Mouse (Mus musculus): ENCODE data around the gene Ranbp9. TPM values are rescaled to one million over a fixed set of nuclear protein-coding genes. Genes with fewer than 3 reads are reported as not detected.

Ranbp9 gene
- polyA plus RNA-seq, 1 experiment from 2014 or later = 9.4 TPM

DNA sequence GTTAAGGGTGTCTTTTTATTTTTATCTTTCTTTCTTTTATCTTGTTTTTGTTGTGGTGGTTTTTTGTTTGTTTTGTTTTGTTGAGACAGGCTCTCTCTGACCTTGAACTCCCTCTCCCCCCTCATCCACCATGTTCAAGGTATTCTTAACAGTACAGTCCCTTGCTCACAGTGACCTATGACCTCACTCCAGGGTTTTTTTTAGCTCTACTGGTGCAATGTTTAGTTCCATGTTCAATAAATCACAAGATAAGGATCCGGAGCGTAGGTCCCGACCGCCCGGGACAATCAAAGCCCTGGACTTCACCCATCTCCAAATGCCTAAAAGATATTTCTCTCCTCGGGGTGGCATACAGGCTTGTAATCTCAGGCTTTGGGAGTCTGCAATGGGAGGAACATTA is 111.0 kb downstream of the Ranbp9 start:
- 95% methylated on average over 6 of the region's 6 CpGs for WGBS
- H3K27me3 ChIP-seq (ENCODE audit: insufficient read depth, poor library complexity, severe bottlenecking) = no peaks in the 10 kb centered on the region
- H3K4me3 ChIP-seq = no peak overlapping the region
- H3K36me3 ChIP-seq = peaks cover 31% of the 10 kb centered on the region
- H3K27ac ChIP-seq = no peak overlapping the region
- DNase-seq (ENCODE audit: low spot score) = no peak
- H3K9me3 ChIP-seq = peaks cover 8% of the 10 kb centered on the region; the same call in 1 of the 2 replicates
- peaks cover 20% of the 10 kb centered on the region for H3K4me1 ChIP-seq (replicated peaks)

DNA sequence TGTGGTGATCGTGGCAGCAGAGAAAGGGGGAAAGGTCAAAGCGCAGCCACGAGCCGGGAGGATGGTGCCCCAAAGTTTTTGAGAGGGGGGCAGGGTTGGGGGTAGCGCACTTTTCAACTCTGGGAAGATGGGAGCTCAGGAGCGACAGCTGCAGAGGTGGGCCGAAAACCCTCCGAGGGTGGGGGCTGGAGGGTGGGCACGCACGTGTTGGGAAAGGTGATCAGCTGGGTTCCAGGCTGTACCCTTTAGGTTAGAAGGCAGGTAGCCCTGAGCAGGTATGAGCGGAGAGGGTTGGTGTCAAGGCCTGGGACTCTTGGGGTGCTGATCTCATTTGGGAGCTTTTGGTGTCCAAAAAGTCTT is 115.3 kb downstream of the Ranbp9 start:
- H3K4me3 ChIP-seq = peak overlapping the region; percentile 66
- no peak for DNase-seq (ENCODE audit: low spot score)
- H3K9me3 ChIP-seq = no peaks in the 10 kb centered on the region
- peaks cover 17% of the 10 kb centered on the region for H3K4me1 ChIP-seq (replicated peaks)
- WGBS = 13% methylated on average over 11 of the region's 11 CpGs
- H3K36me3 ChIP-seq = peaks cover 4% of the 10 kb centered on the region
- H3K27ac ChIP-seq = peak overlapping the region; percentile 93
- H3K27me3 ChIP-seq (ENCODE audit: insufficient read depth, poor library complexity, severe bottlenecking) = no peaks in the 10 kb centered on the region

- 15% methylated on average over 42 of the region's 42 CpGs for WGBS
Observed at GRCm38 (mm10) chr13:43364985-43365824, 115.9 kb downstream of the Ranbp9 start, which contains the start of gene Sirt5. Gene Sirt5, plus strand, starts transcription at chr13:43365496.

GRCm38 (mm10) chr13:43362353-43362752 is 118.7 kb downstream of the Ranbp9 start:
- 87% methylated on average over 9 of the region's 9 CpGs for WGBS
- Histone ChIP-seq H3K4me1 (replicated peaks) (peaks cover 17% of the 10 kb centered on the region), H3K27me3 (ENCODE audit: insufficient read depth, poor library complexity, severe bottlenecking) (no peaks in the 10 kb centered on the region), H3K9me3 (no peaks in the 10 kb centered on the region), H3K27ac (no peak overlapping the region), H3K36me3 (no peaks in the 10 kb centered on the region), H3K4me3 (no peak overlapping the region)
- no peak for DNase-seq (ENCODE audit: low spot score)

More at GRCm38 (mm10) chr13:43364985-43365824, 115.9 kb downstream of the Ranbp9 start, which contains the start of gene Sirt5:
- DNase-seq (ENCODE audit: low spot score) = peak; percentile 94
- Histone ChIP-seq H3K9me3 (no peaks in the 10 kb centered on the region), H3K4me1 (replicated peaks) (peaks cover 17% of the 10 kb centered on the region), H3K36me3 (no peaks in the 10 kb centered on the region; the same call in 1 of the 2 replicates), H3K27me3 (ENCODE audit: insufficient read depth, poor library complexity, severe bottlenecking) (no peaks in the 10 kb centered on the region), H3K27ac (peak within 1 kb of the TSS; percentile 93), H3K4me3 (peak within 1 kb of the TSS; percentile 66)

- Histone ChIP-seq H3K4me3 (no peak overlapping the region), H3K27ac (no peak overlapping the region), H3K4me1 (replicated peaks) (peaks cover 9% of the 10 kb centered on the region), H3K9me3 (no peaks in the 10 kb centered on the region), H3K36me3 (no peaks in the 10 kb centered on the region), H3K27me3 (ENCODE audit: insufficient read depth, poor library complexity, severe bottlenecking) (no peaks in the 10 kb centered on the region)
- DNase-seq (ENCODE audit: low spot score) = no peak
- WGBS = 73% methylated on average over 6 of the region's 6 CpGs
Observed at GRCm38 (mm10) chr13:43360534-43360933, 120.5 kb downstream of the Ranbp9 start.

DNA sequence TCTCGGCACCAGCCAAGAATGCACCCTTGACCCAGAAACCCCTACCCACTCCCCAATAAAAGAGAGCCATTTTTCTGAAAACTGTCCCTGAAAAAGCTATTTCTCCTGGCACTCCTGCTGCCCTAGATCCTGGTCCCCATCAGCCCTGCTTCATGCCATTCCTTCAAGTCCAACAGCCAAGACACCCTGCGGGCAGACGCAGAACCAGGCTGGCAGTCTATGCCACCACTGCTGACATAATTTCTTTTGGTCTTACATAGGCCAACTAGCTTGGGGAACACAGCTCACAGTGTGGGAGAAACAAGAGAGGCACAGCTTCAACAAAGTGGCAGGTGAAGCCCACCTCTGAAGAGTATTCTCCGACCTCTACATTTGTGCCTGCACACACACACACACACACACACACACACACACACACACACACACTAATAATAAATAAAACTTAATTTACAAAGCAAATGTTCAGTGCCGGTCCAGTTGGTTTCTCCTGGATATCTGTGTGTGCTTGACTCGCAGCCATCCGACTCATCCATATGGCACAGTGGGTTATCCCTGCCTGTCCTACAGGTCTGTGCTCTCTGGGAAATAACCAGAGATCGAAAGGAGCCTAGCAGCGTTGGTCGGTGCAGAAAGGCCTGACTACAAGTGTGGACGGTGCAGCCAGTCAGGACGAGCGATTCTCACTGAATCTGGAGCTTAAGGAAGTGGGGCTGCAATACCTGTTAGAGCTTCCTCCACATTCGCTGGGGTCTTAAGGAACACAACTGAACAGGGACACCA is 124.5 kb downstream of the Ranbp9 start:
- Histone ChIP-seq H3K4me3 (no peak overlapping the region), H3K27ac (no peak overlapping the region), H3K9me3 (no peaks in the 10 kb centered on the region), H3K4me1 (replicated peaks) (0 out of 2 replicates have a peak, but pooled peaks cover 4% of the 10 kb centered on the region), H3K27me3 (ENCODE audit: insufficient read depth, poor library complexity, severe bottlenecking) (no peaks in the 10 kb centered on the region), H3K36me3 (no peaks in the 10 kb centered on the region)
- WGBS = 87% methylated on average over 14 of the region's 14 CpGs
- no peak for DNase-seq (ENCODE audit: low spot score)

GRCm38 (mm10) chr13:43354362-43354761 is 126.7 kb downstream of the Ranbp9 start:
- DNase-seq (ENCODE audit: low spot score) = no peak
- Histone ChIP-seq H3K4me3 (no peak overlapping the region), H3K27me3 (ENCODE audit: insufficient read depth, poor library complexity, severe bottlenecking) (no peaks in the 10 kb centered on the region), H3K4me1 (replicated peaks) (0 out of 2 replicates have a peak, but pooled peaks cover 7% of the 10 kb centered on the region), H3K9me3 (no peaks in the 10 kb centered on the region), H3K36me3 (no peaks in the 10 kb centered on the region), H3K27ac (no peak overlapping the region)
- 88% methylated on average over 12 of the region's 12 CpGs for WGBS

DNA sequence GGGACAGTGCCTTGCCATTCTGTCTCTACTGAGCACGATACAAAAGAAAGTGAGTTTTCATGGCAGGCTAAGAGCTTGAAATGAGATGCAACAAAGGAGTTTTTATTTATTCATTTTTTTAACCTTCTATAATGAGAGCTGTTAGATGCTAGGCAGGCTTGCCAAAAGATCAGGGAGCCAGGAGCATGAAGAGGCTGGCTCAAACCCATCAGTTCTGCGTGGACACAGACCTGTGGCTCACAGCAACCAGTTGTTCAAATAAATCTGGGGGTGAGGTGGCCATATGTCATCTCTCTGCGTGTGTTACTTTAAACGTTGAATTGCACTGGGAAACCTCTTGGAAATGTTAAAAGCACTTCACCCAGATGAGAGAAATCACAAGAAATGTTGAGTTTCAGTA is 127.7 kb downstream of the Ranbp9 start:
- no peak overlapping the region for H3K27ac ChIP-seq
- H3K27me3 ChIP-seq (ENCODE audit: insufficient read depth, poor library complexity, severe bottlenecking) = no peaks in the 10 kb centered on the region
- H3K9me3 ChIP-seq = no peaks in the 10 kb centered on the region
- H3K4me1 ChIP-seq (replicated peaks) = 0 out of 2 replicates have a peak, but pooled peaks cover 7% of the 10 kb centered on the region
- H3K4me3 ChIP-seq = no peak overlapping the region
- H3K36me3 ChIP-seq = no peaks in the 10 kb centered on the region
- DNase-seq (ENCODE audit: low spot score) = no peak
- WGBS = 80% methylated on average over 4 of the region's 4 CpGs

Other genes with a start within 250 kb of the Ranbp9 start
- 0.43 and 0.46 TPM in 2 replicates for gene Gfod1, start 177.1 kb downstream of the Ranbp9 start, polyA plus RNA-seq (2016; fragmentation: Nextera tagmentation; extraction: Ambion mirVana)
- 20.8 and 24.9 TPM in 2 replicates for gene Sirt5, start 115.8 kb downstream of the Ranbp9 start, polyA plus RNA-seq (2016; fragmentation: Nextera tagmentation; extraction: Ambion mirVana)
- gene Nol7, start 82.9 kb downstream of the Ranbp9 start, polyA plus RNA-seq (2016; fragmentation: Nextera tagmentation; extraction: Ambion mirVana) = 161 and 167 TPM in 2 replicates
- gene Mcur1, start 78.9 kb upstream of the Ranbp9 start, polyA plus RNA-seq (2016; fragmentation: Nextera tagmentation; extraction: Ambion mirVana) = 7.3 and 8.9 TPM in 2 replicates
- gene Rnf182, start 134.4 kb upstream of the Ranbp9 start, polyA plus RNA-seq (2016; fragmentation: Nextera tagmentation; extraction: Ambion mirVana) = 4.6 and 6.6 TPM in 2 replicates

Measured in hindbrain, embryonic 10.5 days (tissue).